Mouse (Mus musculus) stomach, embryonic 16.5 days (tissue): ENCODE measurements at regions not wholly inside any gene's neighbourhood (a gene's known extent, or its start where the extent isn't known, plus 50 kb on each side); places are given as distances from the start of the nearest gene placed in this dataset.

Experiments
- ATAC-seq: fragments of 200-750 bp; cut with Nextera tagmentation; 2 replicates; pipeline ENCODE4 v1.8.0; 2017; ENCODE audit warnings: moderate number of reproducible peaks, moderate TSS enrichment; ENCODE audit not compliant: insufficient read depth, low FRiP score
- H3K27ac ChIP-seq: fragments of 300-500 bp; sonication (generic); 2 replicates; pipeline ENCODE4 v1.5.1; 2014; ENCODE audit warnings: low read length
- H3K27me3 ChIP-seq: fragments of 300-500 bp; sonication (generic); 2 replicates; pipeline ENCODE4 v1.6.1; 2014; ENCODE audit warnings: low read length, control low read depth, mixed read lengths; ENCODE audit not compliant: control insufficient read depth, insufficient read depth
- H3K36me3 ChIP-seq: fragments of 300-500 bp; sonication (generic); 2 replicates; pipeline ENCODE4 v1.6.1; 2014; ENCODE audit warnings: low read length; ENCODE audit not compliant: control insufficient read depth, insufficient read depth
- H3K4me1 ChIP-seq: fragments of 300-500 bp; sonication (generic); 2 replicates; pipeline ENCODE4 v1.6.1; 2014; ENCODE audit warnings: low read length, control low read depth, mixed read lengths; ENCODE audit not compliant: control insufficient read depth, insufficient read depth
- H3K4me2 ChIP-seq: fragments of 300-500 bp; sonication (generic); 2 replicates; pipeline ENCODE4 v1.6.1; 2014; ENCODE audit warnings: low read depth, low read length, mixed read lengths
- H3K4me3 ChIP-seq: fragments of 300-500 bp; sonication (generic); replicated peaks from 2 replicates; pipeline ENCODE4 v1.5.1; 2014; ENCODE audit warnings: mild to moderate bottlenecking, low read length
- H3K9ac ChIP-seq: fragments of 300-500 bp; sonication (generic); 2 replicates; pipeline ENCODE4 v1.6.1; 2014; ENCODE audit warnings: low read length
- H3K9me3 ChIP-seq: fragments of 300-500 bp; sonication (generic); replicated peaks from 2 replicates; pipeline ENCODE4 v1.6.1; 2016; ENCODE audit warnings: low read length, control low read depth; ENCODE audit not compliant: control insufficient read depth
- WGBS: fragments of 180-500 bp; shearing (Covaris S2); extraction: QIAGEN DNeasy Blood & Tissue Kit; methylation state at CpG from one replicate; pipeline ENCODE4 v1.1.7; 2014; 5-methylcytosine and 5-hydroxymethylcytosine counted together

GRCm38 (mm10) chr10:122149038-122149437, 51.9 kb upstream of the Rxylt1 start:
- Histone ChIP-seq H3K4me2 (no peak overlapping the region), H3K36me3 (no peaks in the 10 kb centered on the region), H3K9me3 (no peaks in the 10 kb centered on the region), H3K4me3 (no peak overlapping the region), H3K4me1 (no peaks in the 10 kb centered on the region), H3K27ac (no peak overlapping the region), H3K9ac (no peak overlapping the region), H3K27me3 (no peaks in the 10 kb centered on the region)
- ATAC-seq: no peak
- 85% methylated on average over 12 of the region's 12 CpGs for WGBS

GRCm38 (mm10) chr10:122148609-122149008, 51.4 kb upstream of the Rxylt1 start:
- Histone ChIP-seq H3K4me1 (no peaks in the 10 kb centered on the region), H3K4me2 (no peak overlapping the region), H3K27me3 (no peaks in the 10 kb centered on the region), H3K36me3 (no peaks in the 10 kb centered on the region), H3K9me3 (no peaks in the 10 kb centered on the region), H3K27ac (no peak overlapping the region), H3K4me3 (no peak overlapping the region), H3K9ac (no peak overlapping the region)
- ATAC-seq: no peak
- 86% methylated on average over 4 of the region's 4 CpGs for WGBS
